Mouse (Mus musculus) intestine, postnatal 0 days (tissue): Measurements from ENCODE around the gene Cdipt. TPM values are rescaled to one million over a fixed set of nuclear protein-coding genes. Genes with fewer than 3 reads are reported as not detected.

Source experiments
- ATAC-seq: fragments of 200-750 bp; cut with Nextera tagmentation; 2 replicates; pipeline ENCODE4 v1.8.0; 2017; ENCODE audit warnings: mild to moderate bottlenecking, moderate TSS enrichment, moderate library complexity
- H3K27ac ChIP-seq: fragments of 300-500 bp; sonication (generic); 2 replicates; pipeline ENCODE4 v1.5.1; 2014; ENCODE audit warnings: mild to moderate bottlenecking, low read depth, low read length, moderate library complexity
- H3K27me3 ChIP-seq: fragments of 300-500 bp; sonication (generic); replicated peaks from 2 replicates; pipeline ENCODE4 v1.6.1; 2014; ENCODE audit warnings: low read length, mixed read lengths; ENCODE audit not compliant: control insufficient read depth, insufficient read depth
- H3K36me3 ChIP-seq: fragments of 300-500 bp; sonication (generic); 2 replicates; pipeline ENCODE4 v1.6.1; 2014; ENCODE audit warnings: mild to moderate bottlenecking, moderate library complexity; ENCODE audit not compliant: control insufficient read depth, insufficient read depth
- H3K4me1 ChIP-seq: fragments of 300-500 bp; sonication (generic); replicated peaks from 2 replicates; pipeline ENCODE4 v1.6.1; 2014; ENCODE audit warnings: antibody characterized with exemption, low read length, mixed read lengths; ENCODE audit not compliant: control insufficient read depth, insufficient read depth
- H3K4me2 ChIP-seq: fragments of 300-500 bp; sonication (generic); replicated peaks from 2 replicates; pipeline ENCODE4 v1.6.1; 2014; ENCODE audit warnings: low read depth, mild to moderate bottlenecking, moderate library complexity
- H3K4me3 ChIP-seq: fragments of 300-500 bp; sonication (generic); 2 replicates; pipeline ENCODE4 v1.5.1; 2014; ENCODE audit warnings: low read depth, low read length
- H3K9ac ChIP-seq: fragments of 300-500 bp; sonication (generic); 2 replicates; pipeline ENCODE4 v1.6.1; 2014; ENCODE audit warnings: mild to moderate bottlenecking, low read depth, low read length
- H3K9me3 ChIP-seq: fragments of 300-500 bp; sonication (generic); 2 replicates; pipeline ENCODE4 v1.6.1; 2016; ENCODE audit warnings: mixed run types; ENCODE audit not compliant: control insufficient read depth
- CTCF ChIP-seq: sonication (generic); IDR thresholded peaks from 2 replicates; pipeline ENCODE4 v1.5.1; 2016; ENCODE audit warnings: low read depth, mild to moderate bottlenecking, control low read depth, antibody characterized with exemption, moderate library complexity
- WGBS: fragments of 180-500 bp; shearing (Covaris S2); extraction: QIAGEN DNeasy Blood & Tissue Kit; methylation state at CpG from one replicate; pipeline ENCODE4 v1.1.7; 2014; 5-methylcytosine and 5-hydroxymethylcytosine counted together
- polyA plus RNA-seq: library from polyadenylated mRNA; unstranded; fragments of >200 nt; fragmentation: Nextera tagmentation; extraction: Ambion mirVana; gene quantifications from 2 replicates; pipeline ENCODE4 v1.2.1, GENCODE M21; 2015

Cdipt gene
- polyA plus RNA-seq, 1 experiment from 2014 or later: 169 TPM

- Histone ChIP-seq H3K27ac (no peak overlapping the region), H3K9ac (no peak overlapping the region), H3K4me2 (no peak overlapping the region), H3K4me3 (no peak overlapping the region), H3K36me3 (no peaks in the 10 kb centered on the region; the same call in 1 of the 2 replicates), H3K9me3 (no peaks in the 10 kb centered on the region), H3K27me3 (peaks cover 9% of the 10 kb centered on the region; the same call in 1 of the 2 replicates), H3K4me1 (no peaks in the 10 kb centered on the region)
- WGBS: 86% methylated on average over 4 of the region's 4 CpGs
- ATAC-seq: no peak
- TF ChIP-seq CTCF: no peak
These were observed 13.7 kb upstream of the Cdipt start for GRCm38 (mm10) chr7:126961965-126962364.

DNA sequence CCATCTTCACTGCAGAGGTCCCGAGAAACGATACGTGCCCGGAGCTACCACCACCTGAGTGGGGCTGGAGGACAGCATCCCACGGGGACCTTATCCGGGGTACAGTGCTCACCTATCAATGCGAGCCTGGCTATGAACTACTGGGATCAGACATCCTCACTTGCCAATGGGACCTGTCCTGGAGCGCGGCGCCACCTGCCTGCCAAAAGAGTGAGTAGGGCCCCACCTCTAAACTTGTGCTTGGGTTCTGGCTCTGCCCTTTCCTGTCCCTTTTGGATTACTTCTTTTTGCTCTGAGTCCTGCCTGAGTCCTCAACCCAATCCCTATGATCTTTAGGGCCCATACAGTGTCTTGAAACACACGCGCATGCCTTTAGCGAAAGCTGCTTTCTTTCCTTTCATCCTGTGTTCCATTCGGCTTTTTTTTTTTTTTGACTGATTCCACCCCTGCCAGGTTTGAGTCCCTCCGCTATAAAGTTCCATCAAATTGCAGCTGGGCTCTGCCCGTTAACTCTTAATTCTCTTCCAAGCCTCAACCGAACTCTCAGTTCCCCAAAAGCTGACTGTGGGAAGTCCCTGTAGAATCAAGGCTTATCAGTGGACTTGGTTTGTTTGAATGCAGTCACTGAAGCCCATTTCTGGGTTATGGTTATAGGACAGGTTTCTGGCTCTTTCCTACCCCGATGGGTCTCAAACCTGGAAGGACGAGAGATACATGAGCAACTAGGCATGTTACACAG is 12.0 kb upstream of the Cdipt start:
- Histone ChIP-seq H3K27me3 (peaks cover 9% of the 10 kb centered on the region; the same call in 1 of the 2 replicates), H3K4me1 (no peaks in the 10 kb centered on the region), H3K27ac (no peak overlapping the region), H3K4me3 (no peak overlapping the region), H3K4me2 (no peak overlapping the region), H3K9ac (no peak overlapping the region), H3K36me3 (no peaks in the 10 kb centered on the region), H3K9me3 (no peaks in the 10 kb centered on the region)
- peak; percentile 78 for TF ChIP-seq CTCF
- 33% methylated on average over 19 of the region's 19 CpGs for WGBS
- no peak for ATAC-seq

DNA sequence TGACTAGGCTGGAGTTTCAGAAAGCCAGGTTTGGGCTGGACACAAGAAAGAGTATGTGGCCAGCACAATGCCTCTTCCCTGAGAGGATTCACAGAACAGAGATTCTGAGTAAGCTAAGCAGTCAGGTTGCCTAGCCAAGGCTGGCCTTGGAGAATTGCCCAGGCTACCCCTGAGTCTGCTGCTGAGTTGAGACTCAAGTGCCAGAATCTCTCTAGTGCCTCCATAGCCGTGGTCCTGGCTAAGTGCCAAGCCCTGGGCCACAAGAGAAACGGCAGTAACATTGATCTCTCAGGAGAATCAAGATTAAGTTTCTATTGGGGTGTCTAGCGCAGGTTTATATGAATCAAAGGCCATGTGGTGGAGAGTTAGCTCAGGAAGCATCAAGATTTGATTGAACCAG is 10.1 kb upstream of the Cdipt start:
- ATAC-seq: no peak
- no peak overlapping the region for H3K9ac ChIP-seq
- no peak for TF ChIP-seq CTCF
- 45% methylated on average over 3 of the region's 3 CpGs for WGBS
- no peaks in the 10 kb centered on the region for H3K4me1 ChIP-seq
- H3K27ac ChIP-seq: no peak overlapping the region
- no peaks in the 10 kb centered on the region for H3K9me3 ChIP-seq
- H3K27me3 ChIP-seq: peaks cover 9% of the 10 kb centered on the region; the same call in 1 of the 2 replicates
- H3K4me3 ChIP-seq: no peak overlapping the region
- no peaks in the 10 kb centered on the region for H3K36me3 ChIP-seq
- no peak overlapping the region for H3K4me2 ChIP-seq

GRCm38 (mm10) chr7:126967361-126967760 is 8.4 kb upstream of the Cdipt start:
- H3K27ac ChIP-seq: no peak overlapping the region
- H3K36me3 ChIP-seq: no peaks in the 10 kb centered on the region
- WGBS: 73% methylated on average over 6 of the region's 6 CpGs
- no peak overlapping the region for H3K4me3 ChIP-seq
- no peaks in the 10 kb centered on the region for H3K9me3 ChIP-seq
- no peak overlapping the region for H3K4me2 ChIP-seq
- H3K4me1 ChIP-seq: no peaks in the 10 kb centered on the region
- TF ChIP-seq CTCF: no peak
- no peak overlapping the region for H3K9ac ChIP-seq
- 0 out of 2 replicates have a peak, but pooled peaks cover 9% of the 10 kb centered on the region for H3K27me3 ChIP-seq
- ATAC-seq: no peak

DNA sequence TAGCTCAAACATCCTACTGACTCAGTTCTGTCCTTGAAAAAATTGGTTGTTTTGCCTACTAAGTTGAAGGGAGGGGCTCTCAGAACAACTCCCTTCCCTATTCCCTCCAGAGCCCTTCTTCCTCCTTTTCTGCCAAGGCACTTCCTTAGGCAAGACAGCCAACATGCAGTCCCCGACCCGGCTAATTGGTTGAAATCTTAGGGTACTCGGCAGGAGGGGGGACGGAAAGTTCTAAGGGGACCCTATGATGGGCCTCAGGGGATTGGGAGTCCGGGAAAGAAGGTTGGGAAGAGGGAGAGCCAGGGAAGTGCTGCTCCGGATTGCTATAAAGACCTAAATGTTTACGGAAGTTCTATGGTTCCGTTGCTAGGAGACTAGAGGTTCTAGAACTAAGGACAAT is 221 bp upstream of the Cdipt start:
- peak overlapping the region; percentile 98; the same call in 1 of the 2 replicates for H3K27ac ChIP-seq
- 0 out of 2 replicates have a peak, but pooled peaks have one; percentile 0 for ATAC-seq
- H3K36me3 ChIP-seq: peaks cover 23% of the 10 kb centered on the region
- TF ChIP-seq CTCF: no peak
- 0 out of 2 replicates have a peak, but pooled peaks cover 7% of the 10 kb centered on the region for H3K4me1 ChIP-seq
- peak overlapping the region; percentile 94 for H3K4me3 ChIP-seq
- H3K9me3 ChIP-seq: no peaks in the 10 kb centered on the region
- H3K4me2 ChIP-seq: peak overlapping the region; percentile 76
- 7% methylated on average over 8 of the region's 8 CpGs for WGBS
- no peaks in the 10 kb centered on the region for H3K27me3 ChIP-seq
- H3K9ac ChIP-seq: peak overlapping the region; percentile 90; the same call in 1 of the 2 replicates

DNA sequence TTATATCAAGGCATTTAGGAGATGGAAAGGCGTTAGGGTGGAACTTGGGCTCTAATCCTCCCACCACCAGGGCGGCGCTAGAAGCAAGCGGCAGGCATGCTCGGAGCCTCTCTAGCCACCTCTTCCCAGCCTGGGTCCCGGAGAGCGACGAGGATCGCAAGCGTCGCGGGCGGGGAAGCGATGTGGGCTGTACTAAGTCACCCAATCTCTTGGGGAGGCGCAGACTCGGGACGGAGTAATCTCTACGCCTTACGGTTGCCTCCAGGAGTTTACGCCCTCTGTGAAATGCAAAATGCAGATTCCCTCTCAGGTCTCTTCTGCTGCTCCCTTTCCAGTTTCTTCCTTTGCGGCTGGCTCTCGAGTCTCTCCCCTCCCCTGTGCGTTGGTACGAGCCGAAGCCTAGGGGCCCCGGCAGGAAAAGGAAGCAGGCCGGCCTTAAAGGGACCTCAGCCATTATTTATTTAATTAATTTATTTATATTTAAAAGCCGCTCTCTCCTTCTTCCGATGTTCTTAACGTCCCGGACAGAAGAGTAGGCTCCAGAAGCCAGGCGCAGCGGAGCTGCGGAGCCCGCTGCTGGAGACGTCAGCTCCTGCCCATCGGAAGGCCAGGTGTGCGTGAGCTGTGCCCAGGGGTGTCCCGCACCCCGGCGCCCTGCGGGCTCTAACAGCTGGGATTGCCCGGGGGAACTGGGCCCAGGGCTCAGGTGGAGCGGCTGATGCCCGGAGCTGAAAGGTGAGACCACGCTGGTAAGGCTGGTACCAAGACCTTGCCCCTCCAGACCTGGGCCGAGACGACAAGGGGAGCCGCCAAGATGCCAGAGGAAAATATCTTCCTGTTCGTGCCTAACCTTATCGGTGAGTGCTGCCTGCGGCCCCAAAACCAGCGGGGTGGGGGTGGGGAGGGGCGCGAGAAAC is 494 bp downstream of the Cdipt start, which contains the start of gene Cdiptos:
Gene Cdiptos (minus strand): TSS at position 149 of the 917 bp plus-strand sequence.
- Histone ChIP-seq H3K27ac (peak within 1 kb of the TSS; percentile 98), H3K4me3 (peak within 1 kb of the TSS; percentile 94), H3K9me3 (no peaks in the 10 kb centered on the region), H3K36me3 (peaks cover 23% of the 10 kb centered on the region), H3K4me2 (peak within 1 kb of the TSS; percentile 76), H3K4me1 (0 out of 2 replicates have a peak, but pooled peaks cover 7% of the 10 kb centered on the region), H3K9ac (peak within 1 kb of the TSS; percentile 90), H3K27me3 (no peaks in the 10 kb centered on the region)
- ATAC-seq: peak; percentile 92
- peak; percentile 99 for TF ChIP-seq CTCF
- WGBS: under 1% methylated on average over 55 of the region's 55 CpGs
